Mouse (Mus musculus): Measurements from ENCODE around the gene Agap1.

The Agap1 gene

DNA sequence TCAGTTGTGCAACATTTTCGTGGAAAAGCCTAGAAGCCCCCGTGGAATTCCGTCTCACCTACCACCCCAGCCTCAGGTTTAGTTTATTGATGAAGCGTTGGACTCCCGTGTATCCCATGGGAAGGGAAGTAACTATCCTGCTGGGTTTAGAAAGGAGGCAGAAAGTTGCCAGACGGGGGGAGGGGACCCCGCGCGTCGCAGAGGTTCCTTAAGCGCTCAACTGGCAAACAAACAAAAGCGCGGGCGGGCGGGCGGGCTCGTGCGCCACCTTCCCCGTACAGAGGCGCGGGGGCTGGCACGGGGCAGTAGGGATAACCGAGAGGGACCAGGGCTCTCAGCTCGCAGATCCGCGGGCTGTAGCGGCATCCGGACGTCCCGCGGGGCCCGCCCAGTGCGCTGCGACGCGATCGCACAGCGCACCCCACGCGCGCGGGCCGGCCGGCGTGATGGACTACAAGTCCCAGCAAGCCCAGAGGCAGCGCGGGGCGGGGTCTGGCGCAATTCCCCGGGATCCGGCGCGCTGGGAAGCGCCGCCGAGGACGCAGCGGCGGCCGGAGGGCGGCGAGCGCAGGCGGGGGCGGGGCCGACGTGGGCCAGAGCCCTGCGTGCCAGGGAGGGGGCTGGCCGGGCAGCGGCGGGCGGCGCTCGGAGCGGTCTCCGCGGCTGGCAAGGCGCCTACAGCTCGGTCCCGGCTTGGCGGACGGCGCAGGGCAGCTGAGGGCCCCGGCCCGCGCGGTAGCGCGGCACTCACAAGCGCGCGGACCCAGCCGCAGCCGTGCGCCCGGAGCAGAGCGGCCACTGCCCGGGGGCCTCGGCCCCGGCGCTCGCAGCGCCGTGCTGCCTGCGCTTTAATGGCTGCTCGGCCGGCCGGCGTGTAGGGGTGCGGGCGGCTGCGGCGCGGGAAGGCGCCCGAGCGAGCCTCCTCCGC lies at the start of gene Agap1:
Agap1 (plus strand) TSS at position 611 of the 928 bp plus-strand sequence.
- peak; percentile 91 to 94 for DNase-seq (ENCODE audit: low spot score in 2 of 2)

DNA sequence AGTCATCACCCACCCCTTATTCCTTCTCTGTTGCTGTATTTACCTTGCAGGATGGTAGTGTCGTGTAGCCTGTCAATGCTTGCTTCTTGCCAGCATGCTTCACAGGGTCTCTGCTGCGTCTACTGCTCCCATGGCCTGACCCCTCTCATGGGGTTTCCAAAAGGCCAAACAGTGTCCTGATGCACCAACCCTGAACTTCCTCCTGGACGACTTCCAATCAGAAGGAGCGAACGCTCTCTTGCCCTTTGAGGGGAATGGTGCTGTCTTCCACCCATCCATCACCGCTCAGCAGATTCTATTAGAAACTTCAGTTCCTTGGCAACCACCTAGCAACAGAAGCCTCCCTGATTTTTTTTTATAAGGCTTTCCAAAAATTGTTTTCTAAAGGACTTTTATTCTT lies 48.6 kb upstream of the Agap1 start:
- DNase-seq (ENCODE audit: low spot score in 2 of 2): no peak

- DNase-seq (ENCODE audit: low spot score in 2 of 2): no peak
These were observed 46.6 kb upstream of the Agap1 start for GRCm38 (mm10) chr1:89407986-89408385.

DNA sequence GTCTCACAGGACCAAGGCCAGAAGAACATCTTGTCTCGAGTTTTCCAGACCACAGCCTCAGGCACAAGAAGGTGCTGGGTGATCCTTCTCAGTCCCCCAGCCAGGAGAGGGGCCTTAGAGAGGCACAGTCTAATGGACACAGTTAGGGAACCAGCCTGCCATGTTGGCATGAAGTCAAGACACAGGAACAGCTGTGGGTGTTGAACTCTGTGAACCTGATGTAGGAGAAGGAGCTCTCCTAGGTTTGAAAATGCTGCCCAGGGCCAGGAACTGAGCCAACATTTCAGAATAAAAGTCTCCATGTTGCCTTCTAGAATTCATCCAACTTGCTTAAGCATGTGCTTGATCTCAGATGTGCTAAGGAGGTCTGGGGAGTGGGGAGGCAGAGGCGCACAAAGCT lies 41.5 kb upstream of the Agap1 start:
- DNase-seq (ENCODE audit: low spot score in 2 of 2): no peak

GRCm38 (mm10) chr1:89414563-89414962 lies 40.0 kb upstream of the Agap1 start:
- DNase-seq (ENCODE audit: low spot score in 2 of 2): no peak

GRCm38 (mm10) chr1:89416929-89417328 lies 37.7 kb upstream of the Agap1 start:
- peak; percentile 70 to 72 for DNase-seq (ENCODE audit: low spot score in 2 of 2)

- DNase-seq (ENCODE audit: low spot score in 2 of 2): no peak
These were observed 34.0 kb upstream of the Agap1 start for GRCm38 (mm10) chr1:89420642-89421041.

DNA sequence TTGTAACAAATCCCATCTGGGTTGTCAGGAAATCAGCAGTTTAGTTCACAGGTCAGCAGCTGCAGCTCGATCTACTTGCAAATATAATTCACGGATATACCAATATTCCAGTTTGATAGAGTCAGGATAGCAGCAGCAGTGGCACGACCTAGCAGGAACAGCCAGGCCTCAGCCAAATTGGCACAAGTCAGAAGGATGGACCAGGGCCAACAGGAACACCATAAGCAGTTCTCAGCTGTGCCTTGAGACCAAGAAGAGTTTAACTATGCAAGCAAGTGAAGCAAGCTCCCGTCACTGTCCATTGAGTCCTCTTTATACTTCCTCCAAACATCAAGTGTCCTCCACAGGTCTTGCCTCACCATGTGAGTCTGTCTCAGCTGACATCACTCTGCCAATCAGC lies 33.2 kb upstream of the Agap1 start:
- no peak for DNase-seq (ENCODE audit: low spot score in 2 of 2)

DNA sequence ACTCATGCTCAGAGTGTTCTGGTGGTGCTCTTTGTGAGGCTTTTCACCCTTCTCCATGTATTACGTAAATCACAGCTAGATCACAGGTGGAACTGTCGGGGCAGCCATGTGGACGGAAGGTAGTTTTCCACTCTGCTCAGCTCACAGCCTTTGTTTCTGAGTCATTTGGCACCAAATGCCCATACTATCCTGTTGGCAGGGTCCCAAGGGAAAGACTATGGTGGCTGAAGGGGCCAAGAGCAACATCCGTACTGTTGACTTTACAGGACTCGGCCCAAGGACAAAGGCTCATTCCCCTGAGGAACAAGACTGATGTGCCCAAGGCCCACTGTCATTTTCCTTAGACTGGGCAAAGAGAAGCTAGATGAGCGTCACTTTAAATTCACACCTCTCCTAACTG lies 30.0 kb upstream of the Agap1 start:
- no peak for DNase-seq (ENCODE audit: low spot score in 2 of 2)

DNA sequence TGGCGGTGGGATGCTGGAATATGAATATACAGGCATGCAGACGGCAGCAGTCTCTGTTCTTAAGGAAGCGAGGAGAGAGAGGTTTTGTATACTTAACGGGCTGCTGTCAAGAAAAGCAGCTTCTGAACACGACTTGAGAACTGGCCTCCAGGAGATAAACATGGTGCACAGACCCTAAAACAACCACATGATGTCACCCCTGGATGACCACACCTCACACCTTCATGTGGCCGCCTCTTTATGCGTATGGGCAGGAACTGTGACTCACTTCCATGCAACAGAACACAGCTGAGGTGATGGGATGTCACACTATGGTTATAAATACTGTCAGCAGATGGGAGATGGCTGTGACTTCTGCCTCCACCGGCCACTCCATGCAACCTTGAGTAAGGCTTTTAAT lies 28.5 kb upstream of the Agap1 start:
- DNase-seq (ENCODE audit: low spot score in 2 of 2): no peak

DNA sequence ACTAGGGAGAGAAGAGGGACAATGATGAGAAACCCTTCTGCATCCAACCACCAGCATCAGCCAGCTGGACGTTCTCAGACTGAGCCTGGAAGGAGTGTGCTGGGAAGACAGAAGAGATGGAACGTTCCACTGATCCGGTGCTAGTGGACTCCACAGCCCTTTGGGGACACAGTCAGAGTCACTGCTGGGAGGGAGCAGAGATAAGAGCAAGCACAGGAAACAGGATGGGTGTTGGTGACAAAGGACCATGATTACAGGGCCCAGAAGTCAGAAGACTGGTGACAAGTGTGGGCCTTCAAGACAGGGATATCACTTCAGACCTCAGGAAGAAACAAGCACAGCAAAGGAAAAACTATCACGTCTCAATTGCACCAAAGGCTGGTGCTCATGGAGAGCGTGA lies 25.9 kb upstream of the Agap1 start:
- DNase-seq (ENCODE audit: low spot score in 2 of 2): no peak

DNA sequence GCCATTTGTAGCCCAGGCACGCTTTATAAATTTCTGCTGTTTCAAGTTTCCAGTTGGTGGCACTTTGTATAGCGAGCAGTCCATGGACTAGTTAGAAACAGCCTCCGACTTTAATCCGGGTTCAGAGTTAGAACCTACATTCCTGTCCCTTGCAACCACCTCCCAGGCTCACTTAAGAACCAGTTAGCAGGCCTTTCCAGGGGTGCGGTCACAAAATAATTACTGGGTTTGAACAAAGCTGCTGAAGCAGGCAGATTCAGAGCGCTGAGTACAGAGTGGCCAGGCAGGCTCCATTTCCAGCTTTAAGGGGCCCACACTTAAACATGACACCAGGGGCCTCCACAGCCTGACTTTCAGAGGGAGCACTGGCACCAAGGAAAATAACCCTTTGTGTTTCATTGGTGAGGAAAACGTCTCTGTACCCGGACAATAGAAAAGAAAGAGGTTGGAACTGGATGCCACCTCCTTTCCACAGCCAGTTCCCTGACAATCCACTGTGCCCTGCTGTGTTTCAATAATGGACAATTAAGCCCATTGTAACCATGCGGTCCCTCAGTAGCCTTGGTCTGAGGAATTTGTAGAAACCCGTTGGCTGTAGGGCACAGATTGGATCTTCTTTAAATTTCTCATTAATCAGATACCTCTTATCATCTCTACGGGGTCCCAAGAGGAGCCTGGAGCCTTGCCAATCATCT lies 24.5 kb upstream of the Agap1 start:
- DNase-seq (ENCODE audit: low spot score in 2 of 2): no peak

GRCm38 (mm10) chr1:89439351-89439750 lies 15.3 kb upstream of the Agap1 start:
- DNase-seq (ENCODE audit: low spot score in 2 of 2): no peak

DNA sequence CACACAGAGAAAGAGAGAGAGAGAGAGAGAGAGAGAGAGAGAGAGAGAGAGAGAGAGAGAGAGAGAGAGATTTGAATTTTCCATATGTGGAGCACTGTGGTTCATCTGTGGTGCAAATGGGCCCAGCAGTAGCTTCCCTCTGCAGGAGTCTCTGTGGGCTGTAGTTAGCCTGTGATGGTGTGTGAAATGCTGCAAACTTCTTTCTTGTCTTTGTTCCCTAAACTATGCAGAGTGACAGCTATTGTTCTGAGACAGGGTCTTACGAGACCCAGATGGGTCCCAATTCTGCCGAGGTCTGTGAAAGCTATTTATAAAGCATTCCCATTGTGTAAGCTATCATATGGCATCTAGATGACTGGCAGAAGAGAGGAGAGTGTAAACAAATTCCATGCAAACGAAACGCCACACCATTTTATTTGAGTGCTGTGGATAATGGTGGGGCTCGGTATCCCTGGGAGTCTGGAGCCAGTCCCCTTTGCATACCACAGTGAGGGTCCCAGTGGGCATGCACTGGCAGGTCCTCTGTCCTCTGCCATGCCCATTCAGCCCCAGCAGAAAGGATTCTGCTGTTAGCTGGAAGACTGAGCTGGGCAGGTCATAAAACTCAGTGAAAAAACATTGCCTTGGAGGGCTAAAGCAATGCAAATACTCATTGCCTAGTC lies 13.2 kb upstream of the Agap1 start:
- DNase-seq (ENCODE audit: low spot score in 2 of 2): no peak

DNA sequence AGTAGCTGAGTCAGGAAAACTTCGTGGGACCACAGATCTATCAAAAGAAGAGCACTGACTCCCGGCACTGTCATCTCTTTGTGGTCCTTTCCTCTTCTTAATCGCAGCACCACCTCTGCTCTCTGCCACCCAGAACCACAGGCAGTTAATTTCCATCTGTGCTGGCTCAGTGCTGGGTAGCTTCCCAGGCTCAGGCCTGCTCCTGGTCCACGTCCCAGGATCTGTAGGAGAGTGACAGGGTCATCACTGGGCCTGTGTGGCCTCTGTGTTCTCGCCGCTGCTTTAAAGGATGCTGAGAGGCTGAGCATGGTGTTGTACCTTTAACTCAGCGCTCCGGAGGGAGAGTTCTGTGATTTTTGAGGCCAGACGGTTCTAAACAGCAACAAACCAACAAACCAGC lies 11.1 kb upstream of the Agap1 start:
- no peak for DNase-seq (ENCODE audit: low spot score in 2 of 2)

DNA sequence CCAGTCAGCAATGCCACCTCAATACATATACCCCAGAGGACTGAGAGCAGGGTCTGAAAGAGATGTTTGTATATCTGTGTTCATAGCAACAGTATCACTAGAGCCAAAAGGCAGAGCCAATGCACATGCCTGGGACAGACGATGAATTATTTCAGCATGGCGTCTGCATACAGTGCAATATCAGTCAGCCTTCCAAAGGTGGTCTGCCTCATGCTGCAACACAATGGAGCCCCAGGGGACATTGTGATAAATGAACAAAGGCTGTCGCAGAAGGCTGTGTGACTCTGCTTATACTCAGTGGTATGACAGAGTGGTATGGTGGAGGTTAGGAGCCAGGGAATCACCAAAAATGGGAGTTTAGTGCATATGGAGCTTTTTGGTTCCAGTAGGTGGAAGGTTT lies 10.6 kb upstream of the Agap1 start:
- DNase-seq (ENCODE audit: low spot score in 2 of 2): no peak

- no peak for DNase-seq (ENCODE audit: low spot score in 2 of 2)
These were observed 4.5 kb upstream of the Agap1 start for GRCm38 (mm10) chr1:89450139-89450538.

DNA sequence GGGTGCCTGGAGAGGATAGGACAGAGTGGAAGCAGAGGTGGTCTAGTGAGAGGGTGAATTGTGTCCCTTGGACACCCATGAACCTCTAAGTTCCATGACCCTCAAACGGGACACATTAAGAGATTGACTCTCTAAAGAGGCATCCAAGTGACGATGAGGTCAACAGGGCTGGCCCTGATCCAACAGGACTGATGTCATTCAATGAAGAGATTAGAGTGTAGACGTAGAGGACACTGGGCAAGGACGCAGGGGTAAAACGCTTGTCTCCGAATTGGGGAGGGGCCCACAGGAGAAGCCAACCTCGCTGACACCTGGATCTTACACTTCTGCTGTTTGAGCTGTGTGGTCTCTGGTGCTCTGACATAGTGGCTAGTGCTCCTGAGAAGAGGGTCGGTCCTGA lies 2.5 kb upstream of the Agap1 start:
- no peak for DNase-seq (ENCODE audit: low spot score in 2 of 2)

GRCm38 (mm10) chr1:89453666-89454065 lies 940 bp upstream of the Agap1 start:
- no peak for DNase-seq (ENCODE audit: low spot score in 2 of 2)

GRCm38 (mm10) chr1:89455421-89456091 lies 950 bp downstream of the Agap1 start:
- peak; percentile 31 to 38 for DNase-seq (ENCODE audit: low spot score in 2 of 2)

DNA sequence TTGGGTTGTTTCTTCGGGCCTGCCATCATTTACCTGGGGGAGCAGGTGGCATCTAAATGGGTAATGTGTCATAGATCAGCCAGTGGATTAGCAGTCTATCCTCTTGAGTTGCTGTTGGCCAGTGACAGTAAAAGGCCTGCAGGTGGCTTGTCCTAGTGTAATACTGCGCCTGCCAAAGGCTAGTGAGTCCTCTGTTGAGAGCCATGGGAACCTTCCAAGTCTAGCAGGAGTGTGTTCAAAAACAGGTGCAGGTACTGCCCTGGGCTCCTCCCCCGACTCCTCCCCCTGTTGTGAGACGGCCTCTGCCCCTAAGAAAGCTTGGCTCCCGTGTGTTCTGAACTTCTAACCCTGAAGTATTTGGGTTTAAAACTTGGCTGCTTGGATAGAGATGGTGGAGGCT lies 1.9 kb downstream of the Agap1 start:
- DNase-seq (ENCODE audit: low spot score in 2 of 2): no peak

Measured in frontal cortex, postnatal 36 days (tissue).